8 mouse cellular contexts compared by ENCODE assay signal in the genomic region with DNA sequence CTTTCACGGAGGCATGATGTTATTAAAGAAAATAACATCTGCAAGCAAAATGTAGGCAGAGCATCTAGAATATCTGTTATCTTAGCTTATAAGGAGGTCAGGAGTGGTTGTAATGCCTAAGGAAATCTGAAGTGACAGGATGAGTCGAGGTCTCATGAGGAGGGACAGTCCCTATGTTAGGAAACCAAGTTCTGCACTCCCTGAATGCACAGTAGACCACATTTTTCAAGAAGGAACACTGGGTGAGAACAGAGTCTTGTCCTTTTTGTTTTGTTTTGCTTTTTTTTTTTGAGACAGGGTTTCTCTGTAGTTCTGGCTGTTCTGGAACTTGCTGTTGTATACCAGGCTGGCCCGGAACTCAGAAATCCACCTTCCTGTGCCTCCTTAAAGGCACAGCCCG. TPM values are rescaled to one million over a fixed set of nuclear protein-coding genes. Genes with fewer than 3 reads are reported as not detected.
DNase-seq lines count a peak whose midpoint lies in the region; ATAC-seq lines count a peak whose summit lies in the region.

No protein-coding gene starts in this region.

- H3K9me3 ChIP-seq in lung, embryonic 15.5 days: no peaks in the 10 kb centered on the region
- no peaks in the 10 kb centered on the region for H3K9me3 ChIP-seq in embryonic facial prominence, embryonic 13.5 days
- no peaks in the 10 kb centered on the region for H3K9me3 ChIP-seq in limb, embryonic 12.5 days
- H3K9me3 ChIP-seq in stomach, embryonic 14.5 days (ENCODE audit: control insufficient read depth, low read depth, low read length): no peaks in the 10 kb centered on the region

- H3K36me3 ChIP-seq in lung, embryonic 15.5 days: no peaks in the 10 kb centered on the region
- no peaks in the 10 kb centered on the region for H3K36me3 ChIP-seq in embryonic facial prominence, embryonic 13.5 days
- peaks cover 5% of the 10 kb centered on the region; the same call in 1 of the 2 replicates for H3K36me3 ChIP-seq in limb, embryonic 12.5 days
- no peaks in the 10 kb centered on the region; the same call in 1 of the 2 replicates for H3K36me3 ChIP-seq in stomach, embryonic 14.5 days (ENCODE audit: control insufficient read depth, insufficient read depth, low read length)

- H3K4me1 ChIP-seq in lung, embryonic 15.5 days: peaks cover 17% of the 10 kb centered on the region
- peaks cover 16% of the 10 kb centered on the region for H3K4me1 ChIP-seq in embryonic facial prominence, embryonic 13.5 days
- peaks cover 16% of the 10 kb centered on the region for H3K4me1 ChIP-seq in limb, embryonic 12.5 days (replicated peaks)
- H3K4me1 ChIP-seq in stomach, embryonic 14.5 days (ENCODE audit: control insufficient read depth, insufficient read depth, low read length): peaks cover 10% of the 10 kb centered on the region; the same call in 1 of the 2 replicates

- DNase-seq in lung, postnatal 10 days: no peak
- DNase-seq in frontal cortex, adult 2 months (ENCODE audit: extremely low spot score in 1 of 2, low spot score in 1 of 2): no peak
- no peak for DNase-seq in urinary bladder, postnatal 14 days (ENCODE audit: low spot score)
- DNase-seq in frontal cortex, postnatal 25 days (ENCODE audit: low spot score in 2 of 2): no peak

- peak overlapping the region; percentile 93 for H3K9ac ChIP-seq in lung, embryonic 15.5 days
- H3K9ac ChIP-seq in embryonic facial prominence, embryonic 13.5 days: peak overlapping the region; percentile 97
- H3K9ac ChIP-seq in limb, embryonic 12.5 days (replicated peaks): peak overlapping the region; percentile 97
- peak overlapping the region; percentile 94 for H3K9ac ChIP-seq in stomach, embryonic 14.5 days (replicated peaks; ENCODE audit: low read depth, low read length)

- H3K27ac ChIP-seq in lung, embryonic 15.5 days: 0 out of 2 replicates have a peak overlapping the region, but pooled peaks have one; percentile 90
- 0 out of 2 replicates have a peak overlapping the region, but pooled peaks have one; percentile 96 for H3K27ac ChIP-seq in embryonic facial prominence, embryonic 13.5 days
- no peak overlapping the region for H3K27ac ChIP-seq in limb, embryonic 12.5 days
- H3K27ac ChIP-seq in stomach, embryonic 14.5 days (ENCODE audit: low read length): peak overlapping the region; percentile 92; the same call in 1 of the 2 replicates

- peak overlapping the region; percentile 76 for H3K4me2 ChIP-seq in lung, embryonic 15.5 days
- peak overlapping the region; percentile 93 for H3K4me2 ChIP-seq in embryonic facial prominence, embryonic 13.5 days
- H3K4me2 ChIP-seq in limb, embryonic 12.5 days: peak overlapping the region; percentile 90
- peak overlapping the region; percentile 86 for H3K4me2 ChIP-seq in stomach, embryonic 14.5 days (replicated peaks; ENCODE audit: low read depth, low read length)

- 21% methylated on average over 4 of the region's 4 CpGs for WGBS in lung, embryonic 15.5 days
- 40% methylated on average over 4 of the region's 4 CpGs for WGBS in embryonic facial prominence, embryonic 13.5 days
- 60% methylated on average over 4 of the region's 4 CpGs for WGBS in limb, embryonic 12.5 days
- WGBS in stomach, embryonic 14.5 days: 32% methylated on average over 4 of the region's 4 CpGs

- no peak for ATAC-seq in lung, embryonic 15.5 days (ENCODE audit: borderline replicate concordance, extremely low read depth, low FRiP score, low TSS enrichment)
- no peak for ATAC-seq in embryonic facial prominence, embryonic 13.5 days (ENCODE audit: insufficient number of reproducible peaks, insufficient read depth, low FRiP score, low TSS enrichment, low read depth)
- ATAC-seq in limb, embryonic 12.5 days (ENCODE audit: insufficient number of reproducible peaks, insufficient read depth, low FRiP score, low TSS enrichment, low read depth): no peak
- ATAC-seq in stomach, embryonic 14.5 days (ENCODE audit: insufficient number of reproducible peaks, insufficient read depth, low FRiP score, low read depth): no peak

- H3K27me3 ChIP-seq in lung, embryonic 15.5 days: no peaks in the 10 kb centered on the region
- no peaks in the 10 kb centered on the region for H3K27me3 ChIP-seq in embryonic facial prominence, embryonic 13.5 days
- H3K27me3 ChIP-seq in limb, embryonic 12.5 days: no peaks in the 10 kb centered on the region
- H3K27me3 ChIP-seq in stomach, embryonic 14.5 days (ENCODE audit: control insufficient read depth, insufficient read depth, low read length): no peaks in the 10 kb centered on the region

- H3K4me3 ChIP-seq in lung, embryonic 15.5 days: peak overlapping the region; percentile 96
- peak overlapping the region; percentile 89 for H3K4me3 ChIP-seq in embryonic facial prominence, embryonic 13.5 days
- peak overlapping the region; percentile 92 for H3K4me3 ChIP-seq in limb, embryonic 12.5 days (replicated peaks)
- H3K4me3 ChIP-seq in stomach, embryonic 14.5 days (ENCODE audit: low read depth, low read length): peak overlapping the region; percentile 90

RNA-seq across cellular contexts. Expression of a gene that starts 1.7 kb away (rescaled TPM):
- polyA plus RNA-seq in lung, embryonic 15.5 days (2015; fragmentation: Nextera tagmentation; extraction: Ambion mirVana): 55.5 and 61.4 TPM in 2 replicates
- 62.3 and 66.7 TPM in 2 replicates for polyA plus RNA-seq in embryonic facial prominence, embryonic 13.5 days (2015; fragmentation: Nextera tagmentation; extraction: Ambion mirVana)
- polyA plus RNA-seq in limb, embryonic 12.5 days (2016; fragmentation: Nextera tagmentation; extraction: Ambion mirVana): 60.9 and 66.4 TPM in 2 replicates
- 55.1 and 60.2 TPM in 2 replicates for polyA plus RNA-seq in stomach, embryonic 14.5 days (2014; fragmentation: Nextera tagmentation; extraction: Ambion mirVana)
- polyA plus RNA-seq in frontal cortex, adult 2 months (2012; rRNA removed): 30.7 and 33.2 TPM in 2 replicates
